Mouse (Mus musculus) cerebellum, adult 9-10 months (tissue): ENCODE results near the gene Alkbh6.

Experiments used
- DNase-seq: peaks from one replicate; pipeline ENCODE4 v3.0.0; 2022

The Alkbh6 gene

DNA sequence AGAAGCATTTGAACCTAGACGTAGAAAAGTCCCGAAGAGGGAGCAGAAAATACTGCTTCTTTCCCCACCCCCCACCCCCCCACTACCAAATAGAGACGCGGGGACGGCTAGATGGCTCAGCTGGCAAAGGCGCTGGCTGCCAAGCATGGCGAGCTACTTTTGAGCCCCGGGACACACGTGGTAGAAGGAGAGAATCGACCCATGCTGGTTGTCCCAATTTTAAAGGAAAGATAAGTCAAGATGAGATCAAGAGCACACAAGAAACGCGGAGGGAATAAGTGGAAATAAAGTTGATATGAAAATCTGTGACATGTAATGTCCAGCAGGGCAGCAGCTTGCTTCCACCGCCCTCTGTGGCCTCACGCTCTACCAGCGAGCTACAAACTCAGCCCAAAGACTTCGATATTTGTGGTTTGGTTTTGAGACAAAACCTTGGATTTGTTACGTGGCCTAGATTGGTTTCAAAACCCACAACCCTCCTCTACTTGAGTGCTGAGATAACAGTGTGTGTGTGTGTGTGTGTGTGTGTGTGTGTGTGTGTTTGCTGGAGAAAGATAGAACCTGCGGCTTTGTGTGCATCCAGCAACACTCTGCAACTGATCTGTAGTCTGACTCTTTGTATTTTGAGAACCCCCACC is 24.2 kb downstream of the Alkbh6 start:
- peak; percentile 55 for DNase-seq

DNA sequence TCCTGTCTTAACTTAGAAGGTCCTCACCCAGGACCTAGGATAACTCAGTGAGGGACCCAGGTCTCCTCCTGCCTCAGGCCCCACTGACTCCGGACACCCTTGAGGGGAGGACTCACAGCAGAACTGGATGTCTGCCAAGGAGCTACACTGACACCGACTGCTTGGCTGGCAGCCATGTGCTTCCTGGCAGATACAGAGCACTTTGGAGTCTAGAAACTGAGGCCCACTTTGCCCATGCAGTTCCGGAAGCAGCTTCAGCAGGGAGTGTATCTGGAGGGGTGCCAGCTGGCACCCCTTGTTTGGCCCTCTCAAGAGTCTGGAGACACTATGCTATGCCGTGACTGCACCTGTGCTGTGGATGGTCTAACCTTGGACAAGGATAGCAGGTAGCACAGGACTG is 24.9 kb downstream of the Alkbh6 start:
- peak; percentile 92 for DNase-seq

DNA sequence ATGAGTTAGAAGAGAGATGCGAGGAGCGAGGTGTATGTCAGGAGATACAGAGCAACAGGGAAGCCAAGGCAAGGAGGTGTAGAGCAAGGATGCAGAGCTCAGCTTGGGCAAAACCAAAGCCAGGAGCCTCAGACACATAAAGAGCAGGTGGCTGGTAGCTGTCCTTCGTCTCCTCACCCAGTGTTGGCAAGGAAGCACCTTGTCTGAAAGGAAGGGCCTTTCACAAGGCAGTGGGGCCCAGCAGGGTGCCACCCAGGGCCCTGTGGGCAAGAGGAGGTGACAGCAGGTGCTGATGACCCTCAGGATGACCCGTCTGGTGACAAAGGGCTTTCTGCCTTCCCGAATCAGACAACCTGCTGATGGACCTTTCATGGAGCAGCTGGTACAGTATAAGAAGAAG is 26.0 kb downstream of the Alkbh6 start:
- peak; percentile 63 for DNase-seq

- DNase-seq = peak; percentile 65
Measured at GRCm38 (mm10) chr7:30335688-30336087, 27.2 kb downstream of the Alkbh6 start.

DNA sequence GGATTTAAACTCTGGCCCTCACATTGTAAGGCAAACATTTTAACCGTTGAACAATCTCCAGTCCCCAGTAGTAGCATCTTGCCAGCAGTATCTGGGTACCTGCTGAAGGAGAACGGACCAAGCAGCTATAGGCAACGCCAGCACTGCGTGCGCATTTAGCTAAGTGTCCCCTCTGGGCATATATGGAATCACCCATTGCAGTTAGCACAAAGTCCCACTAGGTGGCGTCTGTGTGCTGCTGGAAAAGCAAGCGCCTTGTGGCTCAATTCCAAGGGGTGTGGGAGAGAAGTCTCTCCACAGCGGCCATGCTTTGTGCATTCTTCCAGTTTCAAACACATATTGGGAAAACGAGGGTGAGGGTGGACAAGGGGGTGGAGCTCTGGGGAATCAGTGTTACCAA is 27.9 kb downstream of the Alkbh6 start:
- peak; percentile 96 for DNase-seq

DNA sequence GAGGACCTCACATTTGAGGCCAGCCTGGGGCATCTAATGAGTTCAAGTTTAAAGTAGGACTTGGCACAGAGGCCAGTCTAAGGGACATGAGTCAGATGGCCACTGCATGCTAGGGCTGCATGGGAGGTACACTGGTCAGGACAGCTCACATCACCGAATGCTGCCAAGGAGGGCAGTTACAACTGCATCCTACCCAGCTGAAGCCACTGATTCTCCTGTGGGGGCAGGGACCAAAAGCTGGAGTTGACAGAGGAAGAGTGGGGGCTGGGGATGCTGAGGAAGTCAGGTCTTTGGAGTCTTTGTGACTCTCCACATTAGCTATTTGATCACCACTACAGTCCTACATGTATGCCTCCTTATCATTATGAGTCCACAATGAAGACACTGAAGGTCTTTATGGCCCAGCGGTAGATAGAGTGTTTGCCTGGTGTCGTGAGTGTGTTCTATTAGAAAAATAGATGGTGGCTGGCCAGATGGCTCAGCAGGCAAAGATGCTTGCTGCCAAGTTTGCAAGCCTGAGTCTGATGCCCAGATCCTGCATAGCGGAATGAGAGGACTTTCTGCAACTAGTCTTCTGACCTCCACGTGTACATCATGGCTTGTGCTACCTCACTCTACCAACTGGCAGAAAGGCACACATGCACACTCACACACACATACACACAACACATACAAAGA is 31.1 kb downstream of the Alkbh6 start:
- DNase-seq = peak; percentile 83

GRCm38 (mm10) chr7:30346635-30347379 is 38.3 kb downstream of the Alkbh6 start:
- no peak for DNase-seq

- peak; percentile 87 for DNase-seq
Measured at GRCm38 (mm10) chr7:30347828-30348227, 39.3 kb downstream of the Alkbh6 start.

- peak; percentile 86 for DNase-seq
Measured at GRCm38 (mm10) chr7:30353279-30353822, 44.8 kb downstream of the Alkbh6 start.

DNA sequence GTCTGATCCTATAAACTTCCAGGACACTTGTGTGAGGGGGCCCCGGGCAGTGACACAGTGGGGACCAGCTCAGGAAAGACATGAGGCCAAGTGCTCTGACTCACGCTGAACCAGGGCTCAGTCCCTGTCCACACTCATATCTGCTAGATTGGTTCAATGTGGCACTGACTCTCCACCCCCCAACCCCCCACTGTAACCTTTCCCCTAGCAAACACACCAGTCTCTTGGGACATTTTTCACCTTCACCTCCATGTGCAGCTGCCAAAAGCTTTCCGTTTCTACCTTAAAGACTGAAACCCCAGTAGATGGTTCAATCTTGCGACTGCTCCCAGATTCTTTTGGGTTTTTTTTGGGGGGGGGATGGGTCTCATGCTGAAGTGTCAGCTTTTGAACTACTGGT is 45.5 kb downstream of the Alkbh6 start:
- no peak for DNase-seq

- DNase-seq = no peak
Measured at GRCm38 (mm10) chr7:30358378-30359186, 50.1 kb downstream of the Alkbh6 start.

GRCm38 (mm10) chr7:30359276-30359865 is 50.9 kb downstream of the Alkbh6 start:
- peak; percentile 35 for DNase-seq

GRCm38 (mm10) chr7:30360028-30360427 is 51.5 kb downstream of the Alkbh6 start:
- DNase-seq = no peak

- DNase-seq = peak; percentile 82
Measured at GRCm38 (mm10) chr7:30362652-30363343, 54.3 kb downstream of the Alkbh6 start, which contains the start of gene Lrfn3. Lrfn3 (minus strand) TSS chr7:30362772.

GRCm38 (mm10) chr7:30363344-30363738 is 54.8 kb downstream of the Alkbh6 start:
- DNase-seq = no peak
